Mouse (Mus musculus) cerebellum, adult 9-11 months (tissue): ENCODE measurements around the gene 4930503E14Rik.
"Not testable (repeated sequence)": the region's sequence is repeated elsewhere in the genome, so short reads cannot be mapped to it uniquely, and the experiment has no call there.

Experiments used
- DNase-seq: peaks from one replicate; pipeline ENCODE4 v3.0.0; 2022

Gene 4930503E14Rik

DNA sequence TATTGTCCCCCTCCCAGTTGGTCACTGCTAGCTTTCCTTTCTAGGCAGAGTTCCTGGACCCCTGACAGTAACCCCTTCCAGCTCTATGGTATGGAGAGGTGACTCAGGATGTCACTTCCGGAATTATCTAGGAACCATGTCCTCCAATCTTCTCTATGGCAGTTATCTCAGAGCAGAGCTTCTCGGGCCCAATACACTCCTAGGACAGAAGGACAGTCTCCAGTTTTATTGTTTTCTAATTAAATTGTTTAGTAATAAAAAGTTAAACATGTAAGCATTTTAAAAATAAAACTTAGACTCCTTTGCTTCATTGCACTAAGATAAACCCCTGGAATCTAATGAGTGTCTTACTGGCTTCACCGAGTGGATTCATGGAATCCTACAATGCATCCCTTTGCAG lies at the start of gene 4930503E14Rik:
4930503E14Rik (minus strand) TSS at position 101 of the 400 bp plus-strand sequence.
- not testable (repeated sequence) for DNase-seq

DNA sequence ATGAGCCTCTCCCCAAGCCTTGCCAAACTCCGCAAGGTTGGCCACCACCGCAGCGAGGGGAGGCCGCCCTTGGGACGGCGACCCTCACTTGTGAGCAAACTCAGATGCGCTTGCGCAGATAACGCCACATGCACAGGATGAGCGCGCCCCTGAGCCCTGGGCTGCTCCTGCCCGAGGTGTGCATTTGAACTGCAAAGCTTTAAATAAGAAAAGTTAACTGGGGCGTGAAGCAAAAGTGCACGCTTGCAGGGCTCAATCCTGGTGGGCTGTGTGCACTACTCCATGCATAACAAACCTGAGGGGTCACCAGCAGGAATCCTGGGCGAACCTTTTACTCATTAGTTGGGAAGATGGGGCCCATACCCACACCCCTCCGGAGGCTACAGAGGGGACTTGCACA lies 35.0 kb upstream of the 4930503E14Rik start:
- no peak for DNase-seq

DNA sequence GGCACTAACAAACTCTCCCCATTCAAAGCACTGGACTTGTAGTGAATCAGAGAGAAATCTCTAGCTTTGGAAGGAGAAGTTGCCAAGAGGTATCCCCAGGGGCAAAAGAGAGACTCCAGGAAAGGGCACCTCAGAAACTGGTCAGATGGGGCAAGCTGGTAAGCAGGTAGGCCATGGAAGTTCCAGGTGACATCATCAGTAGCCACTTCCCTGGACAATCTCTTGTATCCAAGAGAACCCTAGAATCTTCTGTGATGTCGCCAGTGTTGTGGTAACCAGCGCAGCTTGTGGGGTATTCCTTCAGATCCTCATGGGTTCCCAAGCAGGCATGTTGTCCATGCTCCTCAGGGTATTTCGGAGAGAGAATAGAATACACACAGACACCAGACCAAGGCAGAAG lies 15.7 kb downstream of the 4930503E14Rik start, which contains the start of gene Gm8212:
Gm8212 (plus strand) TSS at position 301 of the 400 bp plus-strand sequence.
- DNase-seq, result not testable (repeated sequence)

DNA sequence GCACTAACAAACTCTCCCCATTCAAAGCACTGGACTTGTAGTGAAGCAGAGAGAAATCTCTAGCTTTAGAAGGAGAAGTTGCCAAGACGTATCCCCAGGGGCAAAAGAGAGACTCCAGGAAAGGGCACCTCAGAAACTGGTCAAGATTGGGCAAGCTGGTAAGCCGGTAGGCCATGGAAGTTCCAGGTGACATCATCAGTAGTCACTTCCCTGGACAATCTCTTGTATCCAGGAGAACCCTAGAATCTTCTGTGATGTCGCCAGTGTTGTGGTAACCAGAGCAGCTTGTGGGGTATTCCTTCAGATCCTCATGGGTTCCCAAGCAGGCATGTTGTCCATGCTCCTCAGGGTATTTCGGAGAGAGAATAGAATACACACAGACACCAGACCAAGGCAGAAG lies 89.5 kb downstream of the 4930503E14Rik start, which contains the start of gene Gm3327:
Gm3327 (plus strand) TSS at position 301 of the 400 bp plus-strand sequence.
- not testable (repeated sequence) for DNase-seq
